Mouse (Mus musculus): ENCODE results near the gene Tctex1d2.

Gene Tctex1d2

DNA sequence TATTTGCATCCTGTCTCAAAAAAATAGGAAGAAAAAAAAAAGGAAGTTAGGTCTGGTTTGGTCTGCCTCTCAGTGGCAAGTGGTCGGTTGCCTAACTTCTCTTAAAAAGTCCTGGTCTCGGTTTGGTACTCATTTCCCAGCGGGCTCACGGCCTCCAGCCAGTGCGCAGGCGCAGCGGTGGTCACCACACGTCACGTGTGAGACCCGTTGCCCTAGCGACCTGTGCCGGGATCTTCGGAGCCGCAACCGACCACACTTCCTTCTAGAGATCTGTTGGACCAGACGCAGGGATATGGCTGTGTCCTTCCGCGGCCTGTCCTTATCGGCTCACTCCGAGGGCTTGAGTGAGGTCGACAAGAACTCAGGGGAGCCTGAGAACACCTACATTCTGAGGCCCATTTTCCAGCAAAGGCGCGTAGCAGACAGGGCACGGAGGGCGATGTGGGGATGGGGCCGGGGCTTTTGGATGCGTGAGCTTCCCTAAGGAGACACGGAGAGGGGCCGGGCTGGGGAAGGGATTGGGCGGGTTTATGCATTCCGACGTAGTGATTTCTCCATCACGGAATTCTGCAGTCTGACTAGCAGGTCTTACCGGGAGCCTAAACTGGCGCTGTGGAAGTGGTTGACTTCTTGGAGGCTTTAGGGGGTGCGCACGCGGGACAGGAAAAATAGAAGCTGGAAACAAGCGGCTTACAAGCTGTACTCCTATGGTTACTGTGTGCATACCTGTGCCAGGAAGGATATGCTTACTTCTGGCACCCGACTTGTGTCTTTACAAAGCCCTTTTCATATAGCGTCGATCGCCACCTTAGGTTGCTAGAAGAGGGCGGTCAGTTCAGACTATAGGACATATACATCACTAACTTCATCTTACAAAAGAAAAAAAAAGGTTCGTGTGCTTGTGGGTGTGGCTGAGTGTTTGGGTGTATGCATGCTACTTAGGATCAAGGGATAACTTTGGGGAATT, at the start of gene Tctex1d2:
Gene Tctex1d2, plus strand, starts transcription at position 186 of the 967 bp plus-strand sequence.
- peak; percentile 77 to 92 for DNase-seq (ENCODE audit: low spot score in 2 of 2)

- DNase-seq (ENCODE audit: low spot score in 2 of 2), result peak in 1 of 2 experiments; percentile 56
Measured at GRCm38 (mm10) chr16:32371351-32371750, 48.2 kb upstream of the Tctex1d2 start.

- DNase-seq (ENCODE audit: low spot score in 2 of 2), result no peak
Measured at GRCm38 (mm10) chr16:32379575-32379974, 39.9 kb upstream of the Tctex1d2 start.

GRCm38 (mm10) chr16:32382901-32383300, 36.6 kb upstream of the Tctex1d2 start:
- no peak for DNase-seq (ENCODE audit: low spot score in 2 of 2)

DNA sequence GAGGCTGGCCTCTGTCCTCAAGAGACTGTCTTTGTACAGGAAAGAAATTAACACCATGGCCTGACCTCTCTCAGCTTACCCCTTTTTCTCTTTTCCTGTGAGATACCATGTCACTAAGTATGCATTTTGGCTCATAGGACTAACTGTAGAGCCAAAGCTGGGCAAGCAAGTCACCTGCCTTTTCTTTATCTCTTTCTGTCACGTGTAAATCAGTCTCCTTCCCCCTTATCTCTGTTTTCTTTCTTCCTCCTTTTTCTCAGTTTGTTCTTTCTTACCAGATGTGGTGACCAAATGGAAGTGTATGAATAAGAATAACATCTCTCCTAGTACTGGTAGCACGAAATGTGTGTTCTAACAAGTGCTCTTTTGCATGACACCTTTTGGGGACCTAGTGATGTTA, 34.6 kb upstream of the Tctex1d2 start:
- DNase-seq (ENCODE audit: low spot score in 2 of 2), result no peak

DNA sequence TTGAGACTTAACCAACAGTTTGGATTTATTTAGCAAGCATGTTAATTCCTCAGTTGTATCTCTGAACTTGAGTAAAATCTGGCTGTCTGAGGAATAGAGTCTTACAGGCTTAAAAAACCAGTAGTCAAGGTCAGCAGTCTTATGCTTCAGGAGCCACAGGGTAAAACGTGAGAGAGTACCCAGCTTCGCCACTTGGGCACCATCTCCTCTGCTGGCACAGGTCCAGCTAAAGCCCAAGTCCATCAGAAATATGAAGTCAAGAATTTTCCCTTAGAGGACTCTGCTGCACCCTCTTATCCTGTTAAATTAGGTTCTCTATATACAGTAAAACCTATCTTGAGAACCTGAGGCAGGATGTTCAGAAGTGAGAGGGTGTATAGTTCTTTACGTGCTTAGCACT, 32.7 kb upstream of the Tctex1d2 start:
- no peak for DNase-seq (ENCODE audit: low spot score in 2 of 2)

DNA sequence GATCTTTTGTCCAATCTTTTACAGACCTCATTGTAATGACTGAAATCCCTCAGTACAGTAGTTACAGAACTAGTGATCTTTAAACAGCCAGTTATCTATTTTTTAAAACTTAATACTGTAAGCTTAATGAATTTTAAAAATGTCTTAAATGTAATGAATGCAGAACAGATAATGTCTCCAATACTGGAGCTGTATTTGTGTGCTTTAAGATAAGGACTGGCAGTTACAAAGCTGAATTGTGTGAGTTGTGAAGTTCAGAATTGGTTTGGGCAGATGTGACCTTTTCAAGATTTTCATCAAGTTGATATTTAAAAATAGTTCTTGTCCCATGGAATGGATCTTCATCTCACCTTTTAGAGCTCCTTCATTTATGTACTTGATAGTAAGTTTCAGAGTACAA, 30.5 kb upstream of the Tctex1d2 start:
- DNase-seq (ENCODE audit: low spot score in 2 of 2), result no peak

GRCm38 (mm10) chr16:32389841-32390240, 29.7 kb upstream of the Tctex1d2 start:
- DNase-seq (ENCODE audit: low spot score in 2 of 2), result no peak

DNA sequence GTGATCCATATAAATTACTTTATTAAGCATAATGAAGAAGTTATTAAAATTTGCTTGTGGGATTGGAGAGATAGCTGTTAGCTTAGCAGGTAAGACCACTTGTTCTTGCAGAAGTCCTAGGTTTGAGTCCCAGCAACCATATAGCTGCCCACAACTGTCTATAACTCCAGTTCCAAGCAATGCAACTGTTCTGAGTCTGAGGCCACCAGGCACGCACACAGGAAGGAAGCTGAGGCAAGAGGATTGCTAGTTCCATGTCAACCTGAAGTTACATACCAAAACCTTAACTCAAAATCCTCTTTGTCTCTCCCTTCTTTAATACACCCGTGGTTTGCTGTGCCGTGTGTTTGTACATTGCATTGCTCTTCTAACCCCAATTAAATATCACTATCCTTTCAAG, 28.6 kb upstream of the Tctex1d2 start:
- no peak for DNase-seq (ENCODE audit: low spot score in 2 of 2)

DNA sequence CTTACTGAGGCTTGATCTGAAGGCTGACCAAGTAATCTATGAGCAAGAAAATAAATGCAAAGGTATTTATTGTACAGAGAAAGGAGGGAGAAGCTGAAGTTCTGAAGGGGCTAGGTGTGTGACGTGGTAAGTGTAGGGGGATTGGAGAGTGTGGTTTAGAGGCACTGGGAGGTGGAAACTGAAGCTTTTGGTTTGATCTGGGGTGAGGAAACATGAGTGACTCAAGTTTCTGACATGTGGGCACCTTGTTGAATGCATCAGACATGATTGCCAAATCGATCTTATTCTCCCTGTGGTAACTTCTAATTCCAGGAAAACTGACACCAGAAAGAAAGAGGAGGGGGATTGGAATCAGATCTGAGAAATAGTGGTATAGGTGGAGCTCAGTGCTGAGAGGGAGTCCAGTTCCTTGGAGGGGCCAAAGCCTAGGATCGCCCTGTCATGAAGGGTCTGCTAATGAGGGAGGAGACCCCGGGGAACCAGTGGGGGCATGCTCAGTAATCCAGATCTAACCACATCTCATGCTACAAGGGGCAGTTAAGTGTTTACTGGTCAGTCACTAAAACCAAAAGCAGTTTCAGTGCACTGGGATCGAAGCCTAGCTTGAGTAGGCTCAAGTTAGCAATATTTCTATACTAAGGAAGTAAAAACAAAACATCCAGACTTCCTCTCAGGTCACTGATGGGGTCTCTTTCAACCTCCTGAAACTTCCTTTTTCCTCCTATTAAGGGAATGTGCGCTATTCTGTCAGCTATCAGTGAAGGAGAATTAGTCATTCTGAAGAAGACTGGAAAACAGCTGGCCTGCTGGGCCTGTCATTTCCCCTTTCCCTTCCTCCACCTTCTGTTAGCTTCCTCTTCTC, 23.6 kb upstream of the Tctex1d2 start:
- DNase-seq (ENCODE audit: low spot score in 2 of 2), result no peak

DNA sequence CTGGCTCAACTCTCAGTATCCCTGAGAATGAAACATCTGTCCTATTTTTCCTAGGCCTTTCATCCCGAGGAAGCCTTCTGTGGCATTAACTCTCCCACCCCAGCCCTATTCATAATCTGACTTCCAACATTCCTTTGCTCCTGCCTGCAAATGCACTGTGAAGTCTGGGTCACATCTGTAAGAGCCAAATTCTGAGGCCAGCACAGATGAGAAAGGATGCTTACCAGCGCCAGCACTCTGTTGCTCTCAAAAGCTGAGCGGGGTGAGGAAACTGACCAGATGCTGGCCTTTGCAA, 23.0 kb upstream of the Tctex1d2 start:
- DNase-seq (ENCODE audit: low spot score in 2 of 2), result no peak

- DNase-seq (ENCODE audit: low spot score in 2 of 2), result no peak
Measured at GRCm38 (mm10) chr16:32398206-32398605, 21.3 kb upstream of the Tctex1d2 start.

GRCm38 (mm10) chr16:32400267-32400666, 19.2 kb upstream of the Tctex1d2 start, which contains the start of gene Tm4sf19:
Tm4sf19 (plus strand) TSS chr16:32400506.
- no peak for DNase-seq (ENCODE audit: low spot score in 2 of 2)

DNA sequence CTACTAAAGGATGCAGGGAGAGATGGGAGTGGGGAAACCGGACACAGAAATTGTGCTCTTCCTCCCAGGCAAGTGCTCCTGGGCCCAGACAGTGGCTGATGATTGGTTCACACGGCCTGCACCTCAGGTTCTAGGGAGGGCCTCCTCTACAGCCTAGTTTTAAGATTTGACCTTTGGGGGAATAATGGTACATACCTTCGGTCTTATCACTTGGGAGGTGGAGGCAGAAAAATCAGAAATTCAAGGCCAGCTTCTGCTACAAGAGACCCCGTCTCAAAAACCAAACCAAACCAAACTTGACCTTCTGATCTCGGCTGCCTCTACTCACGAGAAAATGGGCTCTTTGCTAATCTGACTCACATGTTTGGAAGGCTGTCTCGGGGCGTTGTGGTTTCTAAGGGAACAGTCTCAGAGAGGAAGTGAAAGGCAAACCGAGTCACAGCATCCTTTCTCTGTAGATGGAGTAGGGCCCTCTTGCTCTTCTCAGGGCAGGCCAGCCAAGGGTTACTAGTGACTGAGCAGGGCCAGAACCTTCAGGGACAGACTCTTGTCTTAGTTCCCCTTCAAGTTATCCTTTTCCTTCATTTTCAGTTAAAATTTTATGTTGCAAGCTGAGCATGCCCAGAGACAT, 18.1 kb upstream of the Tctex1d2 start:
- peak in 1 of 2 experiments; percentile 38 for DNase-seq (ENCODE audit: low spot score in 2 of 2)

GRCm38 (mm10) chr16:32402818-32403217, 16.7 kb upstream of the Tctex1d2 start:
- no peak for DNase-seq (ENCODE audit: low spot score in 2 of 2)

GRCm38 (mm10) chr16:32405716-32406115, 13.8 kb upstream of the Tctex1d2 start:
- no peak for DNase-seq (ENCODE audit: low spot score in 2 of 2)

DNA sequence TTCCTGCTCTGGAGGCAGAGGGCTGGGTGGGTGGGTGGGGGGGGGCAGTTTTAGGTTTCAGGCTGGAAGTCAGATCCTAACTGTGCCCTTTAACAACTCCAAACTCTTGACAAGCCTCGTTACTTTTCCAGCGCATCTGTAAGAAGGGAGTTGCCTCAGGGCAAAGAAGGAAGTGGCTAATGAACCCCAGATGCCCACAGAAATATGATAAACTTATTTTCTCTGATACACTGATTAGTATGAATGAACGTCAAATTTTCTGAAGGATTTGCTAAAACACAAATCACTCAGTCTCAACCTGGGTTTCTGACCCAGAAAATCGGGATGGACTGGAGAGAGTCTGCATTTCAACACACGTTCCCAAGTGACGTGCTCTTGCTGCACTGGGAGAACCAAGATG, 12.8 kb upstream of the Tctex1d2 start:
- DNase-seq (ENCODE audit: low spot score in 2 of 2), result no peak

GRCm38 (mm10) chr16:32407730-32408129, 11.8 kb upstream of the Tctex1d2 start:
- DNase-seq (ENCODE audit: low spot score in 2 of 2), result no peak

GRCm38 (mm10) chr16:32417457-32417856, 2.0 kb upstream of the Tctex1d2 start:
- DNase-seq (ENCODE audit: low spot score in 2 of 2), result no peak

DNA sequence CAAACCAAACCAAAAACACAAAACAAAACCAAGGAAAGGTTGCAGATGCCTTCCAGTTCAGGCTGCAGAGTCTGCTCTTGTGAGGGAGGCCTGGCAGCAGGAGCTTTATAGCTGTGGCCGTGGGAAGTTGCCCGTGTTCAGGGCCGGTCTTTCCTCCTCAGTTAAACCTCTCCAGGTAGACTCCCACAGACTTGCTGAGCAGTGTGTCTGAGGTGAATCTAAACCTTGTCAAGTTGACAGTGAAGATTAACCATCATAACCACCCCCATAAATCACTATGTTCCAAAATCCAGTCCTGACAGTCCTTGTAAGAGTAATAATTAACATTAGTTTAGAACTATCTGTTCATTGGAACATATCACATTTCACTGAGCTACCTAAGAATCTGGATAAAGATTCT, 8.0 kb downstream of the Tctex1d2 start:
- DNase-seq (ENCODE audit: low spot score in 2 of 2), result no peak

GRCm38 (mm10) chr16:32430474-32431046, 11.1 kb downstream of the Tctex1d2 start, which contains the start of gene Pcyt1a:
Pcyt1a (plus strand) TSS chr16:32430921.
- DNase-seq (ENCODE audit: low spot score in 2 of 2), result peak; percentile 86 to 87
